Mouse (Mus musculus): Measurements from ENCODE around the gene Nphp3.

DNA sequence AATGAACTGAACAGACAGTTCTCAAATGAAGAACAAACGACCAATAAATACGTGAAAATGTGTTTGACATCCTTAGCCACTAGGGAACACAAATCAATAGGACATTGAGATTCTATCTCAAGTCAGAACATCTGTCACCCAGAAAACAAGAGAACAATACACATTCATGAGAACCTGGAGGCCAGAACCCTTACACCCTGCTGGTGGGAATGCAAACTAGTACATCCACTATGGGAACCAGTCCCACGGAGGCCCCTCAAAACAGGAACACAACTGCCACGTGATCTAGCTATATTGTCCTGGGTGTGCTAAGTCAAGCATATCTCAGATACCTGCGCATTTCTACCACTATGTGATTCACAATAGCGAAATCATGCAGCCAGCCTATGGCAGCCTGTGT, 43.6 kb upstream of the Nphp3 start:
- TF ChIP-seq POLR2A (IDR thresholded peaks at IDR 0.05; ENCODE audit: control insufficient read depth, low read depth, low read length) (no peak), CTCF (IDR thresholded peaks at IDR 0.05; ENCODE audit: control insufficient read depth, insufficient read depth, insufficient replicate concordance, low read depth, low read length) (no peak)
